Mouse (Mus musculus) hindbrain, embryonic 12.5 days (tissue): ENCODE data around the gene Swt1. TPM values are rescaled to one million over a fixed set of nuclear protein-coding genes. Genes with fewer than 3 reads are reported as not detected.
A peak's percentile ranks its signal among the peaks of the same experiment; 100 is the strongest.

Experiments used
- ATAC-seq: fragments of 200-750 bp; cut with Nextera tagmentation; 2 replicates; pipeline ENCODE4 v1.8.0; 2017; ENCODE audit warnings: moderate TSS enrichment; ENCODE audit not compliant: low FRiP score
- H3K27ac ChIP-seq: fragments of 300-500 bp; sonication (generic); 2 replicates; pipeline ENCODE4 v1.5.1; 2016; ENCODE audit warnings: mild to moderate bottlenecking
- H3K27me3 ChIP-seq: fragments of 300-500 bp; sonication (generic); 2 replicates; pipeline ENCODE4 v1.6.1; 2016; ENCODE audit warnings: mild to moderate bottlenecking
- H3K36me3 ChIP-seq: fragments of 300-500 bp; sonication (generic); 2 replicates; pipeline ENCODE4 v1.6.1; 2016; ENCODE audit warnings: mild to moderate bottlenecking
- H3K4me1 ChIP-seq: fragments of 300-500 bp; sonication (generic); 2 replicates; pipeline ENCODE4 v1.6.1; 2016
- H3K4me2 ChIP-seq: fragments of 300-500 bp; sonication (generic); replicated peaks from 2 replicates; pipeline ENCODE4 v1.6.1; 2016; ENCODE audit warnings: mild to moderate bottlenecking
- H3K4me3 ChIP-seq: fragments of 300-500 bp; sonication (generic); 2 replicates; pipeline ENCODE4 v1.5.1; 2016; ENCODE audit warnings: mild to moderate bottlenecking
- H3K9ac ChIP-seq: fragments of 300-500 bp; sonication (generic); 2 replicates; pipeline ENCODE4 v1.6.1; 2016; ENCODE audit warnings: mild to moderate bottlenecking, moderate library complexity
- H3K9me3 ChIP-seq: fragments of 300-500 bp; sonication (generic); replicated peaks from 2 replicates; pipeline ENCODE4 v1.6.1; 2016; ENCODE audit warnings: mild to moderate bottlenecking
- WGBS: fragments of 180-500 bp; shearing (Covaris S2); methylation state at CpG from one replicate; pipeline ENCODE4 v1.1.7; 2016; 5-methylcytosine and 5-hydroxymethylcytosine counted together
- polyA plus RNA-seq: library from polyadenylated mRNA; unstranded; fragments of >200 nt; fragmentation: Nextera tagmentation; extraction: Ambion mirVana; gene quantifications from 2 replicates; pipeline ENCODE4 v1.2.1, GENCODE M21; 2016

Swt1 gene
- polyA plus RNA-seq, 1 experiment from 2014 or later: 28.8 TPM

DNA sequence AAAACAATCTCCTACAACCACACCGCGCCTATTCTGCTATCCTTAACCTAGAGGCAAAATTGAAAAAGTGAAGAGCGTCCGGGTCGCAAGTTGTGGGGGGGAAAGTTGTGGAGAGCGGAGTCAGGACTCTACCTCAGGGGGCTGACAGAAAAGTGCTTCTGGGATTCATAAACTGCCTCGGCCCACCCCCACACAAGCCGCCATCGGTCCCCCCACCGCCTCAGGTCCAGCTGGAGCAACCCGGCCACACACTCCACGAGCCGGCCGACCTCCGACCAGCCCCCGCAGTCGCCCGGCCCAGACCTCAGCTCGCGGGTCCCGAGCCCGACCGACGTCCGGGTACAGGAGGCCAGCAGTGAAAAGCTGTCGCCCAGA, 380 bp downstream of the Swt1 start:
- no peaks in the 10 kb centered on the region for H3K9me3 ChIP-seq
- ATAC-seq: peak; percentile 73; the same call in 1 of the 2 replicates
- no peaks in the 10 kb centered on the region for H3K27me3 ChIP-seq
- peak overlapping the region; percentile 92 for H3K4me3 ChIP-seq
- H3K4me1 ChIP-seq: peaks cover 12% of the 10 kb centered on the region
- peak overlapping the region; percentile 72 for H3K27ac ChIP-seq
- WGBS: under 1% methylated on average over 26 of the region's 26 CpGs
- H3K4me2 ChIP-seq: peak overlapping the region; percentile 57
- peak overlapping the region; percentile 74 for H3K9ac ChIP-seq
- no peaks in the 10 kb centered on the region for H3K36me3 ChIP-seq

DNA sequence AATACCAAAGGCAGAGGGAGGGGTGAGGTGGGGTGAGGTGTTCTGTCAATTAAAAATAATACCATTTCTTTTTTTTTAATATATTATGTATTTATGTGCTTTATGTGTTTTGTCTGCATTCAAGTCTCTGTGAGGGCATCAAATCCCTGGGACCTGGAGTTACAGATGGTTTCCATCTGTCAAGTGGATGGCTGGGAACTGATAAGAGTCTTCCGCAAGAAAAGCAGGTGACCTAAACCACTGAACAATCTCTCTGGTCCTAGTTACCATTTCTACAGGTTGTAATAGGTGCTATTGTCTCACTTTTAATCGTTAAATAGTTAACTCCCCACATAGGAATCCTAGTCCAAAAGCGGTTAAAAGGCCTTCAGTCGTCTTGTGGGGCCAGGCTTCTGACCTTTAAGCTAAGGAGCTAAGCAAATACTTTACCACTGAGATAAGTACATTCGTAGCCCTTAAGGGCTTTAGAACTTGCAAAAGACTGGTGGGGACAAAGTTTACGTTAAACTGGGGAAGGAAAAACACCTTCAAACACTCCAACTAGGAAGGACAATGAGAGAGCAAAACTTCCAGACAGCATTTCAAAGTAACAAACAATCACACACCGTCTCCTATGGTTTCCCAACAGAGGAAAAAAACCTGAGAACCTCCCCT, 1.2 kb downstream of the Swt1 start:
- peak overlapping the region; percentile 57 for H3K4me2 ChIP-seq
- H3K27me3 ChIP-seq: no peaks in the 10 kb centered on the region
- H3K4me1 ChIP-seq: peaks cover 12% of the 10 kb centered on the region
- H3K9ac ChIP-seq: peak overlapping the region; percentile 74
- H3K9me3 ChIP-seq: no peaks in the 10 kb centered on the region
- 0 out of 2 replicates have a peak, but pooled peaks cover 4% of the 10 kb centered on the region for H3K36me3 ChIP-seq
- WGBS: 36% methylated on average over 7 of the region's 7 CpGs
- no peak overlapping the region for H3K27ac ChIP-seq
- no peak for ATAC-seq
- peak overlapping the region; percentile 92 for H3K4me3 ChIP-seq

GRCm38 (mm10) chr1:151422178-151422577, 6.1 kb downstream of the Swt1 start:
- H3K9ac ChIP-seq: no peak overlapping the region
- WGBS: 88% methylated on average over 3 of the region's 3 CpGs

DNA sequence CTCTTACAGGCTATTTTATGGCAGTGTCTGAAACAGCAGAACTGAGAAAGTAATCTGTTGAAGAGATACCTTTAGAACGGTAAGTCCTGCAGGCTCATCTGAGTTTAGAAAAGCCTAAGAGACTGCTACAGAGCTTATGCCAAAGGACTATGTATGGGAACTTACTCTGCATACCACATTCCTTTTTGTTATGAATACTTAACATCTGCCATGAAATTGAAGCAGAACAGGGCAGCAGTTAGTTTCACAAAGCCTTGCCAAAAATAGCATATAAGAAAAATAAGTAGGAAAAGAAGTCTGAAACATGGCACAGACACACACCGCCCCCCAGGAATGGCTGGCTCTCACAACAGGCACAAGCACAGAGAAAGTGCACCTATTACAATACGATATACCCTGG, 18.4 kb downstream of the Swt1 start:
- no peak overlapping the region for H3K4me2 ChIP-seq
- WGBS: 90% methylated on average over 3 of the region's 3 CpGs
- H3K4me1 ChIP-seq: no peaks in the 10 kb centered on the region
- no peak overlapping the region for H3K9ac ChIP-seq
- no peak for ATAC-seq
- H3K27me3 ChIP-seq: no peaks in the 10 kb centered on the region
- H3K36me3 ChIP-seq: peaks cover 12% of the 10 kb centered on the region; the same call in 1 of the 2 replicates
- no peaks in the 10 kb centered on the region for H3K9me3 ChIP-seq
- no peak overlapping the region for H3K4me3 ChIP-seq
- H3K27ac ChIP-seq: no peak overlapping the region

More at GRCm38 (mm10) chr1:151422178-151422577, 6.1 kb downstream of the Swt1 start:
- no peak overlapping the region for H3K27ac ChIP-seq
- ATAC-seq: no peak
- no peaks in the 10 kb centered on the region for H3K9me3 ChIP-seq
- H3K36me3 ChIP-seq: peaks cover 25% of the 10 kb centered on the region
- H3K4me2 ChIP-seq: no peak overlapping the region
- H3K27me3 ChIP-seq: no peaks in the 10 kb centered on the region
- peaks cover 3% of the 10 kb centered on the region for H3K4me1 ChIP-seq
- no peak overlapping the region for H3K4me3 ChIP-seq

- H3K27ac ChIP-seq: no peak overlapping the region
- H3K27me3 ChIP-seq: no peaks in the 10 kb centered on the region
Measured at GRCm38 (mm10) chr1:151390029-151390428, 38.2 kb downstream of the Swt1 start.

GRCm38 (mm10) chr1:151377353-151377752, 50.9 kb downstream of the Swt1 start:
- no peaks in the 10 kb centered on the region for H3K4me1 ChIP-seq
- no peak overlapping the region for H3K4me3 ChIP-seq
- H3K9ac ChIP-seq: no peak overlapping the region
- WGBS: 82% methylated on average over 3 of the region's 3 CpGs
- 0 out of 2 replicates have a peak, but pooled peaks cover 12% of the 10 kb centered on the region for H3K36me3 ChIP-seq
- no peaks in the 10 kb centered on the region for H3K9me3 ChIP-seq
- no peak overlapping the region for H3K27ac ChIP-seq
- no peak overlapping the region for H3K4me2 ChIP-seq
- no peak for ATAC-seq
- H3K27me3 ChIP-seq: no peaks in the 10 kb centered on the region

More at GRCm38 (mm10) chr1:151390029-151390428, 38.2 kb downstream of the Swt1 start:
- ATAC-seq: no peak
- Histone ChIP-seq H3K4me2 (no peak overlapping the region), H3K9me3 (no peaks in the 10 kb centered on the region), H3K4me3 (no peak overlapping the region), H3K9ac (no peak overlapping the region), H3K36me3 (peaks cover 11% of the 10 kb centered on the region; the same call in 1 of the 2 replicates), H3K4me1 (no peaks in the 10 kb centered on the region)
- 100% methylated on average over 1 of the region's 1 CpGs for WGBS

DNA sequence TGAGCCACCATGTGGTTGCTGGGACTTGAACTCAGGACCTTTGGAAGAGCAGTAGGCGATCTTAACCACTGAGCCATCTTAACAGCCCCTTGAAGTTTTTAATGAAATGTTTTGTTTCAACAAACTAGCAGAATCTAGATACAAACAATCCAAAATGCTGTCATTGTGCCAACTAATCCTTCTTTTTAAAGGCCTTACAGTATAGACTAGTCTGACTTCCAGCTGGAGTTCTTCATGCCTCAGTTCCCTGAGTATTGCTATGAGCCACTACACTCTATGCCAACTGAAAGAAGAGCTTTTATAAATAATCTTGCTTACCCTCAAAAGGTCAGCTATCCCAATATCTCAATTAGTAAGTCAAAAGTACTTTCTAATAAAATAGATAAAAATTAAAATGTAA, 55.4 kb downstream of the Swt1 start:
- ATAC-seq: no peak
- Histone ChIP-seq H3K9me3 (no peaks in the 10 kb centered on the region), H3K36me3 (peaks cover 28% of the 10 kb centered on the region), H3K4me2 (no peak overlapping the region), H3K9ac (no peak overlapping the region), H3K4me1 (no peaks in the 10 kb centered on the region), H3K27me3 (no peaks in the 10 kb centered on the region), H3K4me3 (no peak overlapping the region), H3K27ac (no peak overlapping the region)
- 92% methylated on average over 1 of the region's 1 CpGs for WGBS

GRCm38 (mm10) chr1:151371543-151371942, 56.7 kb downstream of the Swt1 start:
- no peak overlapping the region for H3K4me2 ChIP-seq
- no peak for ATAC-seq
- WGBS: 92% methylated on average over 5 of the region's 5 CpGs
- no peaks in the 10 kb centered on the region for H3K27me3 ChIP-seq
- H3K4me1 ChIP-seq: no peaks in the 10 kb centered on the region
- peaks cover 31% of the 10 kb centered on the region for H3K36me3 ChIP-seq
- H3K9me3 ChIP-seq: no peaks in the 10 kb centered on the region
- no peak overlapping the region for H3K4me3 ChIP-seq
- H3K9ac ChIP-seq: no peak overlapping the region
- no peak overlapping the region for H3K27ac ChIP-seq

DNA sequence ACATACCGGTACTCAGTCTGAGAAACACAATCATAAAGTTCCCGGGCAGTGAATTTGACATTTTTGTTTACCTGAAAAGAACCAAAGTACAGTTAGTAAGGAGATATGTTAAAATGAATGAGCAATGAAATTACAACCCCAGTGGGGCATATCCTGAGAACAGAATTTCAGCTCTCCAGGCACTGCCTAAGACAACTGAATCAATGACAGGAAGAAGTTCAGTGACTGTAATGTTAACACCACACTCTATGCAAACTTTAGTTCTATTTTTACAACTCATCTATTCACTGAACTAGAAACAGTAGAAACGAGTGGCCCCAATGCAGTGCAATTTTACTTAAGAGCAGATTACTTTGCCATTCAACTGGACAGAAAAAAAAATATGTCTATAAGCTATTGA, 57.7 kb downstream of the Swt1 start:
- Histone ChIP-seq H3K4me2 (no peak overlapping the region), H3K36me3 (peaks cover 35% of the 10 kb centered on the region), H3K27ac (no peak overlapping the region), H3K9ac (no peak overlapping the region), H3K4me1 (no peaks in the 10 kb centered on the region), H3K27me3 (no peaks in the 10 kb centered on the region), H3K4me3 (no peak overlapping the region), H3K9me3 (no peaks in the 10 kb centered on the region)
- WGBS: 89% methylated on average over 3 of the region's 3 CpGs
- no peak for ATAC-seq

DNA sequence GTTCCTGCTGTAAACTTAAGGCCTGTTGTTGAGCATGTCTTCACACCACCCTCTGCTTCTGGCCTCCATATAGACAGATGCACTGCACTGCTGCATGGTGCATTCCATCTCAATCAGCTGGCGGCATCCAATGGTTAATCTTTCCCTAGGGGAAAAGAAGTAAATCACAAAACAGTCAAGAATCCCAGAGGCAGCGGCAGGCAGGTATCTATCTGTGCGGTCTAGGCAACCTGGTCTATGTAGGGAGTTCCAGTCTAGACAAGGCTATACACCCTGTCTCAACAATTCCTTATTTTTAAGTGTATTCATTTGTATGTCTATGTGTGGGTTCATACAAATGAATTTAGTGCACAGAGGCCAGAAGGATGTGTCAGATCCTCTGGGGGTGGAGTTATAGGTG, 59.8 kb downstream of the Swt1 start:
- Histone ChIP-seq H3K4me3 (no peak overlapping the region), H3K4me1 (no peaks in the 10 kb centered on the region), H3K27ac (no peak overlapping the region), H3K9ac (no peak overlapping the region), H3K4me2 (no peak overlapping the region), H3K36me3 (peaks cover 56% of the 10 kb centered on the region), H3K9me3 (no peaks in the 10 kb centered on the region), H3K27me3 (no peaks in the 10 kb centered on the region)
- WGBS: 90% methylated on average over 3 of the region's 3 CpGs
- no peak for ATAC-seq

DNA sequence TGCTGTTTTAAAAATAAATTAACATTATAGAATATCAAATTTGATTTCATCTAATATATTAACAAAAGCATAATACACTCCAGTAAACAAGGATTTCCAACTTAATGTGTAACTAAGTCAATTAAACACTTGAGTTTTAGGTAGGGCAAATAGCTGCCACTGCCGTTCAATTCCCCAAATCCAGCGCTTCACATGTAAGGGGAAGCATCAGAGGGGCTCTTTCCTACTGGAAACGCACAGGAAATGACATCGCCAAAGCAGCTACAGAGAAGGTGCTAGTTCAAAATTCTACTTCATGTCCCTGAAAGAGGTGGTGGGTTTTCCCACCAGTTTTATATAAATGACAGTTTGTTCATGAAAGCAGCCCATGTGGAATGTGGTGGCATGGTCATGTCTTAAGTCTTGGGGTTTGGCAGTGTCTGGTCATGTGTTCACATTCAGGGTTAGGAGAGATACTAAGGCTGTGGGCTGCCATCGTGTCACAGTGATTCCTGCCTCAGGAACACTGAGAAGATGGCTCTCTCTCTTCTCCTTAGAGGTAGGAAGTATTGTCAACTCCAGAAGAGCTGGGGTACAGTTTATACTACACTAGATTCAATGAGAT, 60.4 kb downstream of the Swt1 start:
- WGBS: 92% methylated on average over 5 of the region's 5 CpGs
- Histone ChIP-seq H3K4me2 (no peak overlapping the region), H3K4me1 (no peaks in the 10 kb centered on the region), H3K9me3 (no peaks in the 10 kb centered on the region), H3K36me3 (peaks cover 61% of the 10 kb centered on the region), H3K27ac (no peak overlapping the region), H3K9ac (no peak overlapping the region), H3K27me3 (no peaks in the 10 kb centered on the region), H3K4me3 (no peak overlapping the region)
- no peak for ATAC-seq

DNA sequence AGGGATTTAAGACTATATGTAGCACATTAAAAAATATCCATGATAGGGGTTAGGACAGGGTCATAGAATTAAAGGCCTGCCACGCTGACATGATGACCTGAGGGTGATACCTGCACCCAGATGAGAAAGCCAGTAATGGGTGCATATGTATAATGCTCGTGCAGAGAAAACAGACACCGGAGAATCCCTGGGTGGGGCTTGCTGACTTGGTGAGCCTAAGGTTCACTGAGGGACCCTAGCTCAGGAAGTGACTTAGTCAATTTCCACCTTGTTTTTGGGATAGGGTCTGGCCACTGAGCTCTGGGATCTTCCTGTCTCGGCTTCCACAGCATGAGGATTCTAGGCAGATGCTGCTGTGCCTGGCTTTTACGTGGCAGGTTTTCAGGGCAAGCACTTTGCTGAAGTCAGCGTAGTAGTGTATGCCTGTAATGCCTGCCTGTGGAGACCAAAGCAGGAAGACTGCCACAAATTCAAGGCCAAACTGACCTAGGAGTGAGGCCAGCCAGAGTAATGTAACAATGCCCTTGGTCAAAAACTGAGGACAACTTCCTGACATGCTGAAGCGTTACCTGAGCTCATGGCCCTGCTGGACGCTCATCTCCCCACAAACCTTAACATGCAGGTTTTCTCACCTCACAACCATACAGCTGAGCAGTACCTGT, 61.2 kb downstream of the Swt1 start:
- no peaks in the 10 kb centered on the region for H3K9me3 ChIP-seq
- 88% methylated on average over 8 of the region's 8 CpGs for WGBS
- H3K36me3 ChIP-seq: peaks cover 63% of the 10 kb centered on the region
- no peak overlapping the region for H3K27ac ChIP-seq
- H3K4me2 ChIP-seq: no peak overlapping the region
- H3K4me3 ChIP-seq: no peak overlapping the region
- no peaks in the 10 kb centered on the region for H3K27me3 ChIP-seq
- no peaks in the 10 kb centered on the region for H3K4me1 ChIP-seq
- ATAC-seq: 0 out of 2 replicates have a peak, but pooled peaks have one; percentile 26
- H3K9ac ChIP-seq: no peak overlapping the region
